Mouse (Mus musculus): ENCODE results near the gene Uhmk1. TPM values are rescaled to one million over a fixed set of nuclear protein-coding genes. Genes with fewer than 3 reads are reported as not detected.

The Uhmk1 gene
- polyA plus RNA-seq, 1 experiment: 16.7 TPM

Other genes starting within 250 kb of the Uhmk1 start
- gene Hsd17b7, start 246.2 kb downstream of the Uhmk1 start, polyA plus RNA-seq (2012; rRNA removed): 11.5 and 12.0 TPM in 2 replicates
- 25.4 and 27.3 TPM in 2 replicates for gene Ddr2, start 104.6 kb downstream of the Uhmk1 start, polyA plus RNA-seq (2012; rRNA removed)
- 32.8 and 33.0 TPM in 2 replicates for gene Uap1, start 40.4 kb downstream of the Uhmk1 start, polyA plus RNA-seq (2012; rRNA removed)
- gene Sh2d1b2, start 17.4 kb upstream of the Uhmk1 start, polyA plus RNA-seq (2012; rRNA removed): not detected in 2 replicates
- 0.23 and 0.39 TPM in 2 replicates for gene Sh2d1b1, start 61.9 kb upstream of the Uhmk1 start, polyA plus RNA-seq (2012; rRNA removed)
- 5.0 and 6.4 TPM in 2 replicates for gene Gm7694, start 90.9 kb upstream of the Uhmk1 start, polyA plus RNA-seq (2012; rRNA removed)
- 0.92 and 1.2 TPM in 2 replicates for gene Spata46, start 93.4 kb upstream of the Uhmk1 start, polyA plus RNA-seq (2012; rRNA removed)

All from gonadal fat pad, adult 2 months (tissue).